In the genomic region with DNA sequence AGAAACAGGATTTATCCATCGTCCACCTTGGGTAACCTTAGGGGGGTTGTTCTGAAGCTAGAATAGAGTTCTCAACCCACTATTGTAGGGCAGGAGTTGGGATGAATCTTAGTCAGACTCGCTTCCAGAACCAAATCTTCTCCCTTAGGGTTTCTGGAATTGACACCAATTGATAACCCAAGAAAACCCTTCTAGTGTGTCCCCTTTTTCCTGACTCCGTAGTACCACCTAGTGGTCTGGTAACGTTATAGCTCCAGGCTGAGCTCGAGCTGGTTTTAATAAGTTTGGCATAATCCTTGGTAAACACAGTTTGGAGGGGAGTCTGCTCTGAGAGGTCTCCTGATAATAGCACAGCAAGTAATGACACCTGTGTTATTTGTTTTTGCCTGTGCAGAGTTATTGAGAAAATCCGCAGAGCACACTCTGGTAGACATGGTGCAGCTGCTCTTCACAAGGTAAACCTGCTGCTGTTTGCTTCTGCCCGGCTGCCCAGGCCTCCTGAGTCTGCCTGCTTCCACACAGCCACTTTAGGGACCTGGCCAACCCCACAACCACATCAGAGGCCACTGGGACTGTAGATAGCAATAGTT, we compare ENCODE assay signal across 9 mouse cellular contexts. TPM values are rescaled to one million over a fixed set of nuclear protein-coding genes. Genes with fewer than 3 reads are reported as not detected.
DNase-seq lines count a peak whose midpoint lies in the region; ATAC-seq lines count a peak whose summit lies in the region.
"Had no signal": no experiment of that assay in that cellular context is flagged by ENCODE, and none has a peak within 500 bp of the region (broad histone marks: within the 10 kb centered on the region; RNA-seq: fewer than 3 reads in every experiment).

No protein-coding gene starts in this region.

- H3K4me3 ChIP-seq in limb, embryonic 11.5 days (ENCODE audit: low read depth, low read length) = no peak overlapping the region
- no peak overlapping the region for H3K4me3 ChIP-seq in limb, embryonic 10.5 days
- no peak overlapping the region for H3K4me3 ChIP-seq in embryonic facial prominence, embryonic 11.5 days (ENCODE audit: low read depth, low read length)
- H3K4me3 ChIP-seq: midbrain, embryonic 12.5 days had no signal

- peaks cover 3% of the 10 kb centered on the region; the same call in 1 of the 2 replicates for H3K36me3 ChIP-seq in limb, embryonic 11.5 days (ENCODE audit: control insufficient read depth, insufficient read depth, low read length)
- peaks cover 32% of the 10 kb centered on the region for H3K36me3 ChIP-seq in limb, embryonic 10.5 days
- no peaks in the 10 kb centered on the region; the same call in 1 of the 2 replicates for H3K36me3 ChIP-seq in embryonic facial prominence, embryonic 11.5 days (replicated peaks; ENCODE audit: control insufficient read depth, insufficient read depth, low read depth, low read length)

- WGBS in limb, embryonic 11.5 days = 42% methylated on average over 7 of the region's 7 CpGs
- 40% methylated on average over 7 of the region's 7 CpGs for WGBS in limb, embryonic 10.5 days
- 37% methylated on average over 7 of the region's 7 CpGs for WGBS in embryonic facial prominence, embryonic 11.5 days

- no peaks in the 10 kb centered on the region for H3K9me3 ChIP-seq in limb, embryonic 11.5 days (ENCODE audit: control insufficient read depth, low read length)
- H3K9me3 ChIP-seq in limb, embryonic 10.5 days (replicated peaks) = no peaks in the 10 kb centered on the region
- no peaks in the 10 kb centered on the region for H3K9me3 ChIP-seq in embryonic facial prominence, embryonic 11.5 days (replicated peaks; ENCODE audit: control insufficient read depth, low read length)
- H3K9me3 ChIP-seq: midbrain, embryonic 12.5 days had no signal

- no peak overlapping the region for H3K4me2 ChIP-seq in limb, embryonic 11.5 days (ENCODE audit: low read depth, severe bottlenecking)
- H3K4me2 ChIP-seq in embryonic facial prominence, embryonic 11.5 days (ENCODE audit: low read depth, low read length) = no peak overlapping the region
- H3K4me2 ChIP-seq: midbrain, embryonic 12.5 days had no signal

- H3K27me3 ChIP-seq in limb, embryonic 11.5 days (ENCODE audit: control insufficient read depth, insufficient read depth, low read length) = no peaks in the 10 kb centered on the region
- H3K27me3 ChIP-seq in limb, embryonic 10.5 days (ENCODE audit: low read depth, poor library complexity, severe bottlenecking) = no peaks in the 10 kb centered on the region
- H3K27me3 ChIP-seq in embryonic facial prominence, embryonic 11.5 days (ENCODE audit: control insufficient read depth, insufficient read depth, low read length) = no peaks in the 10 kb centered on the region
- H3K27me3 ChIP-seq: midbrain, embryonic 12.5 days had no signal

- peak; percentile 17 for DNase-seq in cerebellum, adult 11 months
- peak; percentile 42 for DNase-seq in limb, embryonic 11.5 days (ENCODE audit: low spot score)
- DNase-seq in limb, embryonic 10.5 days (ENCODE audit: low spot score) = no peak
- DNase-seq in T-cell, adult 2 months (ENCODE audit: low spot score) = peak; percentile 24
- DNase-seq in embryonic facial prominence, embryonic 11.5 days (ENCODE audit: low spot score) = peak; percentile 72
- DNase-seq in lung, adult 18-20 months = peak; percentile 8 to 25
- peak; percentile 29 for DNase-seq in telencephalon, adult 2 months (ENCODE audit: low read depth, low spot score)

- H3K9ac ChIP-seq in limb, embryonic 11.5 days (ENCODE audit: low read length) = no peak overlapping the region
- no peak overlapping the region for H3K9ac ChIP-seq in embryonic facial prominence, embryonic 11.5 days (replicated peaks; ENCODE audit: low read length)
- H3K9ac ChIP-seq: midbrain, embryonic 12.5 days had no signal

- no peaks in the 10 kb centered on the region for H3K4me1 ChIP-seq in limb, embryonic 11.5 days (ENCODE audit: control insufficient read depth, insufficient read depth, low read length)
- no peaks in the 10 kb centered on the region for H3K4me1 ChIP-seq in limb, embryonic 10.5 days
- no peaks in the 10 kb centered on the region for H3K4me1 ChIP-seq in embryonic facial prominence, embryonic 11.5 days (ENCODE audit: control insufficient read depth, insufficient read depth, low read length)
- H3K4me1 ChIP-seq: midbrain, embryonic 12.5 days had no signal

- H3K27ac ChIP-seq in limb, embryonic 11.5 days (replicated peaks; ENCODE audit: low read depth, low read length) = no peak overlapping the region
- H3K27ac ChIP-seq in limb, embryonic 10.5 days = no peak overlapping the region
- no peak overlapping the region for H3K27ac ChIP-seq in embryonic facial prominence, embryonic 11.5 days (replicated peaks; ENCODE audit: low read depth, low read length)
- H3K27ac ChIP-seq: midbrain, embryonic 12.5 days had no signal

- ATAC-seq in cerebellum, adult (ENCODE audit: insufficient number of reproducible peaks, low FRiP score, low TSS enrichment) = no peak
- no peak for ATAC-seq in limb, embryonic 11.5 days (ENCODE audit: insufficient number of reproducible peaks, low FRiP score, low TSS enrichment, low read depth)
- ATAC-seq in embryonic facial prominence, embryonic 11.5 days (replicated peaks; ENCODE audit: insufficient number of reproducible peaks, low FRiP score, low TSS enrichment, low read depth) = no peak

RNA-seq across cellular contexts. Expression of gene Nfkb2, which starts 49.9 kb away (rescaled TPM):
- polyA plus RNA-seq in limb, embryonic 11.5 days (2014; fragmentation: Nextera tagmentation; extraction: Ambion mirVana) = 6.8 and 7.0 TPM in 2 replicates
- polyA plus RNA-seq in limb, embryonic 10.5 days (2016; fragmentation: Nextera tagmentation; extraction: Ambion mirVana) = 4.5 and 5.8 TPM in 2 replicates
- polyA plus RNA-seq in embryonic facial prominence, embryonic 11.5 days (2014; fragmentation: Nextera tagmentation; extraction: Ambion mirVana) = 5.0 and 5.4 TPM in 2 replicates
